Mouse (Mus musculus) limb, embryonic 14.5 days (tissue): ENCODE results near the gene Ccnk. TPM values are rescaled to one million over a fixed set of nuclear protein-coding genes. Genes with fewer than 3 reads are reported as not detected.

ENCODE experiments used
- ATAC-seq: fragments of 200-750 bp; cut with Nextera tagmentation; 2 replicates; pipeline ENCODE4 v1.8.0; 2017; ENCODE audit warnings: low read depth, moderate number of reproducible peaks, moderate TSS enrichment; ENCODE audit not compliant: low FRiP score
- DNase-seq: peaks from one replicate; pipeline ENCODE4 v3.0.0-alpha.2; 2015; ENCODE audit warnings: low spot score
- H3K27ac ChIP-seq: fragments of 300-500 bp; sonication (generic); replicated peaks from 2 replicates; pipeline ENCODE4 v1.5.1; 2014; ENCODE audit warnings: low read depth, mild to moderate bottlenecking, low read length, moderate library complexity, mixed read lengths
- H3K27me3 ChIP-seq: fragments of 300-500 bp; sonication (generic); 2 replicates; pipeline ENCODE4 v1.6.1; 2014; ENCODE audit warnings: low read length, mixed read lengths; ENCODE audit not compliant: control insufficient read depth, insufficient read depth
- H3K36me3 ChIP-seq: fragments of 300-500 bp; sonication (generic); 2 replicates; pipeline ENCODE4 v1.6.1; 2014; ENCODE audit warnings: mild to moderate bottlenecking, low read length, moderate library complexity, mixed read lengths; ENCODE audit not compliant: control insufficient read depth, insufficient read depth
- H3K4me1 ChIP-seq: fragments of 300-500 bp; sonication (generic); 2 replicates; pipeline ENCODE4 v1.6.1; 2014; ENCODE audit warnings: antibody characterized with exemption, low read length, mixed read lengths; ENCODE audit not compliant: control insufficient read depth, insufficient read depth
- H3K4me2 ChIP-seq: fragments of 300-500 bp; sonication (generic); replicated peaks from 2 replicates; pipeline ENCODE4 v1.6.1; 2014; ENCODE audit warnings: low read depth, mild to moderate bottlenecking, low read length, moderate library complexity; ENCODE audit not compliant: severe bottlenecking
- H3K4me3 ChIP-seq: fragments of 300-500 bp; sonication (generic); replicated peaks from 2 replicates; pipeline ENCODE4 v1.5.1; 2014; ENCODE audit warnings: low read length
- H3K9ac ChIP-seq: fragments of 300-500 bp; sonication (generic); 2 replicates; pipeline ENCODE4 v1.6.1; 2014; ENCODE audit warnings: mild to moderate bottlenecking, low read depth, low read length, moderate library complexity; ENCODE audit not compliant: severe bottlenecking
- H3K9me3 ChIP-seq: fragments of 300-500 bp; sonication (generic); 2 replicates; pipeline ENCODE4 v1.6.1; 2016; ENCODE audit warnings: low read length; ENCODE audit not compliant: control insufficient read depth
- POLR2A ChIP-seq: fragments of 200-500 bp; IDR thresholded peaks from 2 replicates; pipeline ENCODE4 v1.8.0; 2012; ENCODE audit warnings: inconsistent platforms, mild to moderate bottlenecking, moderate library complexity, borderline replicate concordance; ENCODE audit not compliant: insufficient read depth, insufficient read length; ENCODE audit errors: extremely low read depth
- WGBS: fragments of 180-500 bp; shearing (Covaris S2); extraction: QIAGEN DNeasy Blood & Tissue Kit; methylation state at CpG from one replicate; pipeline ENCODE4 v1.1.7; 2014; 5-methylcytosine and 5-hydroxymethylcytosine counted together
- polyA plus RNA-seq, 2 experiments: library from polyadenylated mRNA; depleted of rRNA in 1 of 2; stranded (reverse) in 1 of 2; unstranded in 1 of 2; fragments of >200 nt; fragmentation: Nextera tagmentation in 1 of 2; extraction: Ambion mirVana in 1 of 2; gene quantifications; 2 replicates each; pipeline versions ENCODE4 v1.2.1 to v1.2.3; 2012 to 2014

Ccnk gene
- polyA plus RNA-seq, 2 experiments = 6.0 to 37.7 TPM

GRCm38 (mm10) chr12:108204978-108205377 is 25.6 kb downstream of the Ccnk start:
- no peak overlapping the region for H3K4me2 ChIP-seq
- H3K27ac ChIP-seq = no peak overlapping the region
- H3K9ac ChIP-seq = no peak overlapping the region
- no peaks in the 10 kb centered on the region for H3K9me3 ChIP-seq
- DNase-seq (no peak), ATAC-seq (no peak)
- TF ChIP-seq POLR2A = no peak
- WGBS = 78% methylated on average over 12 of the region's 12 CpGs
- peaks cover 4% of the 10 kb centered on the region; the same call in 1 of the 2 replicates for H3K4me1 ChIP-seq
- H3K4me3 ChIP-seq = no peak overlapping the region
- H3K36me3 ChIP-seq = peaks cover 65% of the 10 kb centered on the region
- H3K27me3 ChIP-seq = no peaks in the 10 kb centered on the region

DNA sequence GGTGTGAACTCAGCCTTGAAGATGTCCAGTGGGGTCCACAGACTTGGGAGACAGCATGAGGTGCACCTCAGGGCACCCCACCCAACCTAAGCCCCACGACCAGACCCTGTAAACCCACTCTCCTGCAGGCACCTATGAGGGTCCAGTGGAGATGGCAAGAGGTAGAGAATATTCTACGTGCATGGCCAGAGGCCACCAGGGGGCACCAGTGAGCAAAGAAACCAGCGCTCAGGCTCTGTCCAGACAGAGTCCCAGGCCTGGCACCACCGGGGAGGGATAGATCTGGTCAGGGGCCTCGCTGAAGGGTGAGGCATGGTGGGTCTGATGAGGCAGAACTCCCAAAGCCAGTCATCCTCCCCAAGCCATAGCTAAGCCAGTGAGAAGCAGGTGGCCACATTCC is 27.3 kb downstream of the Ccnk start:
- Histone ChIP-seq H3K9me3 (no peaks in the 10 kb centered on the region), H3K27ac (no peak overlapping the region), H3K4me1 (peaks cover 7% of the 10 kb centered on the region), H3K4me2 (no peak overlapping the region), H3K9ac (no peak overlapping the region), H3K27me3 (no peaks in the 10 kb centered on the region), H3K4me3 (no peak overlapping the region), H3K36me3 (peaks cover 50% of the 10 kb centered on the region)
- WGBS = 7% methylated on average over 5 of the region's 5 CpGs
- DNase-seq (peak; percentile 77), ATAC-seq (peak; percentile 53; the same call in 1 of the 2 replicates)
- no peak for TF ChIP-seq POLR2A

GRCm38 (mm10) chr12:108208216-108208615 is 28.8 kb downstream of the Ccnk start:
- no peak overlapping the region for H3K4me3 ChIP-seq
- peaks cover 35% of the 10 kb centered on the region for H3K36me3 ChIP-seq
- DNase-seq (no peak), ATAC-seq (no peak)
- no peak for TF ChIP-seq POLR2A
- H3K9ac ChIP-seq = no peak overlapping the region
- no peak overlapping the region for H3K27ac ChIP-seq
- no peak overlapping the region for H3K4me2 ChIP-seq
- H3K9me3 ChIP-seq = no peaks in the 10 kb centered on the region
- H3K27me3 ChIP-seq = no peaks in the 10 kb centered on the region
- 78% methylated on average over 9 of the region's 9 CpGs for WGBS
- H3K4me1 ChIP-seq = peaks cover 23% of the 10 kb centered on the region

DNA sequence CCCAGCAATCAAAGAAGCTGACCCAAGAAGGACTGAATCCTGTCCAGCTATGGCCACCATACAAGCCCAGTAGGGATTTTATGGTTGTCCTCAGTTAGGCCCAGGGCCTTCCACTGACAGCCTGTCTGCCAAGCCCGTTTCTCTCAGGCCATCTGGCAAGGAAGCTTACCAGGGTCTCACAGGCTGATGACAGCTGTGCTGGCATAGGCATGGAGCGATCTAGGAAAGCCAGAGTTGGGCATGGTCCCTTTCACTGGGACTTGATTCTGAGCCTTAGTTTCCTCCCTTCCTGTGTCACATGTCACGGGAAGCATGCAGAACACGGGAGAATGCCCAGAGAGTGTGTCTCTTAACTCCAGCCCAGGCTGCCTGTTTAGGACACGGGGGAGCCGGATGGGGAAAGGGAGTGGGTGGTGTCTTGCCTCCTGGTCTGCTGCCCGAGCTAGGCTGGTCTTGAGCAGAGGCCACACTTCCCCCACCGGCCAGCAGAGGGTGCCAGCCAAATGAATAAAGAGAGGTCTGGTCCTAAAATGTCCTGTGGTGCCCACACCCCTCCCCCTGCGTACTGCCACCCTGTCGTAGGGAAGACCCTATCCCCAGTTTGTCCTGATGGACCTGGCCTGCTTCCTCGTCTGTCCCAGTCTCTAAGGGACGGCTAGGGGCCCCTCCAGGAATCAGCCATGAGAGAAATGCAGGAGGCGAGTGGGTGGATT is 29.5 kb downstream of the Ccnk start:
- H3K4me3 ChIP-seq = no peak overlapping the region
- peaks cover 29% of the 10 kb centered on the region for H3K36me3 ChIP-seq
- H3K9ac ChIP-seq = no peak overlapping the region
- WGBS = 31% methylated on average over 13 of the region's 13 CpGs
- ATAC-seq (no peak; the same call in 1 of the 2 replicates), DNase-seq (peak; percentile 69)
- TF ChIP-seq POLR2A = 0 out of 2 replicates have a peak, but pooled peaks have one; percentile 17
- H3K27me3 ChIP-seq = no peaks in the 10 kb centered on the region
- no peaks in the 10 kb centered on the region for H3K9me3 ChIP-seq
- no peak overlapping the region for H3K27ac ChIP-seq
- no peak overlapping the region for H3K4me2 ChIP-seq
- peaks cover 30% of the 10 kb centered on the region for H3K4me1 ChIP-seq

- no peak for TF ChIP-seq POLR2A
- no peak overlapping the region for H3K27ac ChIP-seq
- no peak for DNase-seq
- WGBS = 87% methylated on average over 15 of the region's 15 CpGs
- H3K4me2 ChIP-seq = no peak overlapping the region
- no peak for ATAC-seq
- H3K36me3 ChIP-seq = peaks cover 17% of the 10 kb centered on the region
- peaks cover 44% of the 10 kb centered on the region for H3K4me1 ChIP-seq
- H3K9ac ChIP-seq = no peak overlapping the region
- H3K4me3 ChIP-seq = no peak overlapping the region
- H3K27me3 ChIP-seq = no peaks in the 10 kb centered on the region
- H3K9me3 ChIP-seq = no peaks in the 10 kb centered on the region
Measured at GRCm38 (mm10) chr12:108210623-108211022, 31.2 kb downstream of the Ccnk start.
